Mouse (Mus musculus) frontal cortex, postnatal 14 days (tissue): ENCODE measurements around the gene Tbca.

Source experiments
- DNase-seq, 2 experiments: peaks; one replicate each; pipeline ENCODE4 v3.0.0; 2022; ENCODE audit warnings: low spot score in 2 of 2

The Tbca gene

DNA sequence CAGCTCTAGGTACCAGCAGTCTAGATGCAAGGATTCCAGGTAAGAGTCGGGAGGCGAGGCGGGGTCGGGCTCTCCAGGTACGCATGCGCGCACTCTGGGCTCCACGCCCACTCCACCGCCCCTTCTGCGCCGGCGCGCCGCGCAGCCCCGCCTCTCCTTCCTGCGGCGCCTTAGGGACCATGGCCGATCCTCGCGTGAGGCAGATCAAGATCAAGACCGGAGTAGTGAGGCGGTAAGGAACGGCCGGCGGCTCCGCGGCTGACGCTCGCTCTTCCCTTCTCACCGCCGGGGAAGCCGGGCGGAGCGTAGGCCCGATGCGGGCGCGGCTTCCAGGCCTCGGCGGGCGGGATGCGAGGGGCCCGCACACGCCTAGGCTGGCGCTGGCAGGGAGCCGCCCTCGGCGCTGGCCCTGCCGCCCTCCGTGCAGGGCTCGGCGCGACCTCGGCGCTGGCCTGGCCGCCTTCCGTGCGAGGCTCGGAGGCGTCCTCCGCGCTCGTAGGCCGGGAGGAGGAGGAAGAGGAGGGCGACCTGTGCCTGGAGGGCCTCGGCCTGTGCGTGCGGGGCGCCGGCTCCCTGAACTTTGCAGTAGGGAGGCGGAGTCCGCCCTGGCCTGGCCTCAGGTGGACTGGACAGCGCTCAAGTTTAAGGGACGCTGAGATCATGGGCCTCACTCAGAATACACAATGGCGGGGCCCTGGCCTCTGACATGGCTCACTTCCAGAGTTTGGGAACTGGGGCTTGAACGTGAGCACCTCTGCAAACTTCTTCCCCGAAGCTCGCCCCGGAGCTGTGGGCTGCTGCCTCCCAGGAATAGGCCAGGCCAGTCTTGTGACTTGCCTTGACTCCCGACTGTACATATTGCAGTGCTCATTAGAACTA is at the start of gene Tbca:
Gene Tbca, plus strand, starts transcription at position 140 of the 879 bp plus-strand sequence.
- DNase-seq, result peak; percentile 56 to 77

DNA sequence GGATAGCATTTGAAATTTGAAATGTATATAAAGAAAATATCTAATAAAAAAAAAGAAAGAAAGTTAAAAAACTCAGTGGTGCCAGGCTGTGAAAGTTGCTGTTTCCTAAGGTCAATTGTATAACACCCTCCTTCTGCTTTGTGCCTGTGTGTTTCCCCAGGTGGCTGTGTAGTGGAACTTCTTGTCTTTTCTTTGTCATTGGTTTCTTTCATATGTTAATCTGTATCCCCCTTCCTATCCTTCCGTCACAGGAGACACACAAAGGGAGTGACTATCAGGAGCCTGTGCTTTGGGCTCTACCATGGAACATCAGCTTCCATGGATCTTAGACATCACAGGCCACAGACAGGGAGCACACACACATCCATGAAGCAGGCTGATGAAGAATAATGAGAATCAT is 43.5 kb upstream of the Tbca start:
- DNase-seq, result no peak

DNA sequence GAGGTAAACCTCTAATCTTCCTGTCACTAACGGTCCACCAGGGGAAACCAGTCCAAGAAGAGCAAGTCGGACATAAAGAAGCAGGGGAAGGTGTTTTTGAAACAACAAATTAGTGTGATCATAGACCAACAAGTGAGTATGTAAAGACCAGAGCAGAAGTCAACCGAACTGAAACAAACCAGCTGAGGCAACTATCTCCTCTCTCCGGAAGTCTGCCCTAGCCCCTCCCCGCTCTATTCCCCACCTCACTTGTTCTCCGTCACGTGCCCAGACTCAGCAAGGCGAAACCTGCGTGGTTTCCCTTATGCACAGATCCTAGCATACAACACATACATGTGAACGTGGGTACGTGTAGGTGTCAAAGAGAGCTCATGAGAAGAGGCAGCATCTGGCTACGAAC is 22.9 kb upstream of the Tbca start:
- no peak for DNase-seq

DNA sequence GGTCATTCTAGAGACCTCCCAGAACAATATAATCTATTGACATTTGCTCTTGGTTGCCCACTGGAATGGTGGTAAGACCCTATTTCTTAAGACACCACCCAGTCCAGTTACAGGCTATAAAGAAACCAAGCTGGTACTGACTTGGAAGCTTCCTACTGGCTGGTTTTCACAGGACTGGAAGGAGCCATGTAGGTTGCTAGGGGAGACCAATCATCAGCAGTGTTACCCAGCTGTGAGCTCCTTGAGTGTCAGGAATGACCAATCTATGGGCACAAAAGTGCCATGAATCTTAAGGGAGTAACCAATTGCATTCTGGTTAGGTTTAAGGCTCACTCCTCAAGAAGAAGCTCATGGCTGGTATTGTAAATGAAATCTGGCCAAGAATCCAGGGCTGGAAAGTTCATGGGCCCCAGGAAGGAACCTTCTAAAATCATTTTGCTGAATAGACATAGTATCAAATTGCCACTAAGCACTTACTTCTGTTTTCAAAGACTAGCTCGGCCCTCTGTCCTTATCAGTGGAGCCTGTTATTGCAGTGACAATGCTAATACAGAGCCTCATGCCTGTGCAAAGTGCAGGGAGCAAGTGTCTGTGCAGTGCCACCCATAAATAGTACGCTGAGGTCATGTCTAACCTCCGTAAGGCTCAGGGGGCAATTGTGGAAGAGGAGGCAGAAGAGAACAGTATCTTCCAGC is 20.1 kb upstream of the Tbca start:
- DNase-seq, result no peak

DNA sequence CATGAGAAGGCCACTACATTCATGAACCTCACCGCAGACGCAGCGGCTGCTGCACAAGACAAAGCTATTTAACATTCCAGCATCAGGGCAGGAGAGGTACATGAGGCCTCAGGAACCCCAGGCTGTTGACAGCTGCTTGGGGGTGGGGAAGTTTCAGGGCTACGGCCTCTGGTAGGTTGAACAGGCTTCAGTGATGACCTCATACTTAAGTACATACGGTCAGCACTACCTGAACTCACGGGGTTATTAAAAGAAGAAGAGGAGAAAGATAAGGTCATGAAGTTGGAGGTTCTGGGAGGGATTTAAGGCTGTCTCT is 19.6 kb upstream of the Tbca start:
- no peak for DNase-seq

DNA sequence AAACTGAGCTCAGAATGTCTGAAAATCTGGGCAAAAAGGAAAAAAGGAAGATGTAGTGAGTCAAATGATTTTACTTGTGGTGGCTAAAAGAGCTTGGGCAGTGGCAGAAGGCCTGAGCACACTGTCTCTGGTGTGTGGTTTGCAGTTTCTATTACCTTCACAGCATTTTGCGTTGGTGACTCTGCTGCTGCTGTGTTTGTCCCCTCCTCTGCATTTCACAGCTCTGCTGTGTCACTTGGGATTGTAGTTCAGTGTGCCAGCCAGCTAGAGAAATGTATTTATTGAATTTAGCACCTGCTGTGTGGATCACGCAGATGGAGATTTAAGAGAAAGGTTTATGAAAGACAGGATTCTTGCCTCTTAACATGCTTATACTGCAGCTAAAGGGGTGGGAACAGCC is 1.8 kb upstream of the Tbca start:
- DNase-seq, result no peak

DNA sequence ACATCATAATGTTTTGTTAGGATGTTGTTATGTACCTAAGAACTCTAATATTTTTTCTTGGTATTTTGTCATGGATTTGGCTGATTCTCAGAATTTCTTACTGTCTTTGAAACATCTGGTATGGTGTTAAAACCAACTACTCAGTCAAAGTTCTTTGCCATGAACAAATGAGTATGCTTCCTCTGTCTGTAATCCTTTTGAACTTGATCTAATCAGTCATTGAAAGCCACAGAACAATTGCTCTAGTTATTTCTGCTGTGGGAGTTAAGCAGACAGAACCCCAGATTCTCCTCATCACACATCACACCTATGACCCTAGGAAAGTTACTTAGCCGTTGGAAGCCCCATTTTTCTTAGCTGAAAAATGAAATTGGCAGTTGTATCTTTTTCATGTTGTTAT is 6.0 kb downstream of the Tbca start:
- DNase-seq, result no peak

DNA sequence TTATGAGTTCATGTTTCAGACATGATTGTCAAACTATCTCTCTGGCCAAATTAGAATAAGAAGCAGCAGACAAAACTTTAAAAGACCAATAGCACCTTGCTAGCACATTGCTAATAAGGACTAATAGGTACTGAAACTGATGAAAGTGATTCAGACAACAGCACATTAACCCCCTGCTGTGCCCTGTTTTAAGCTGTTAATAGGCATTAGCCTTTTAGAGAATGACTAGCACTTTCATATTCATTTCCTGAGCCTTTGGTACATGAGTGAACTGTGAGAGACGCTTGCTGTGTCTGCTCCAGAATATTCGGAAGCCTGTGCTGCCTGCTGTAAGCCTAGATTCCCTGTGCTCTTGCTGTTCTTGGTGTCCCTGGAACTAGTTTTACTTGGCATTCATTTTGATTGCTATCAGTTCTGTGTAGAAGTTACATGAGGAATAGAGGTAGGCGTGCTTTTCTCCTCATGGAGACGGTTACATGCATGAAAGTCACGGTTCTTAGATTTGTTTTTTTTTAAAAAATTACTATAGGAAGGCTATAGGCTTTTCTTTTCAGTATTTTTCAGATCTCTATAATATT is 14.9 kb downstream of the Tbca start:
- no peak for DNase-seq

DNA sequence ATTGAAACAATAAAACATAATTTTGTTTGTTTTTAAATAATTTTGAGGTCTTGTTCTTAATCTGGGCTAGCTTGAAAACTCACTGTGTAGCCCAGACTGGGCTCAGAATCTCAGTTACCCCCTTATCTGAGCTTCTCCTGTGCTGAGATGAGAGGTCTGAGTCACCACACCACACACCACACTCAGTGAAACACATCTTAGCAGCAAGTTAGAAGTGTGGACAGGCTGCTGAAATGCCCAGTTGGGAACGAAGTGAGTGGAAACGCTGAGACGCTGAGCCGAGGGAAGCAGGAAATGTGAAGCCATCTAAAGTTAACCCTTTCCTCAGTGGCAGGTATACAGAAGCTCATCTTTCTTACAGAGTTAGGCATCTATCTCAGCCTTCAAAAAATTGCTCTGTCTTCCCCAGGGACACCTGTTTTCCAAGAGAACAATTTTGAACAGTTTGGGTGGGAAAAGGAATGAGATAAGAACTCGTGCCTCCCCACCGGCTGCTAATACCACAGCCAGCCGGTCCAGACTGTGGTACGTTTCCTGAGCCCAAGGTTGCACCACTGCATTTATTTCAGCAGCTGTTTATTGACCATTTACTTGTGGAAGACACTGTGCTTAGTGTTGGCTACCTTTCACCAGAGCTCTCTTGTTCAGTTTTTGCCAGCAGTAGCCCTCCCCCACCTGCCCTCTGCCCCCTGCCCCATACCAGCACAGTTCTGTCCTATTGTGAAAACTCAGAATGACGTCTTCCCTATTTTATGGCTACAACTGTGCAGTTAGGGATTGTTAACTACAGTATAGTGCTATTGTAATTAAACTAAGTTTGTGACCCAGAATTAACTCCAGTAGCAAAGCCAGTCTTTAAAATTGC is 17.8 kb downstream of the Tbca start:
- DNase-seq, result no peak

DNA sequence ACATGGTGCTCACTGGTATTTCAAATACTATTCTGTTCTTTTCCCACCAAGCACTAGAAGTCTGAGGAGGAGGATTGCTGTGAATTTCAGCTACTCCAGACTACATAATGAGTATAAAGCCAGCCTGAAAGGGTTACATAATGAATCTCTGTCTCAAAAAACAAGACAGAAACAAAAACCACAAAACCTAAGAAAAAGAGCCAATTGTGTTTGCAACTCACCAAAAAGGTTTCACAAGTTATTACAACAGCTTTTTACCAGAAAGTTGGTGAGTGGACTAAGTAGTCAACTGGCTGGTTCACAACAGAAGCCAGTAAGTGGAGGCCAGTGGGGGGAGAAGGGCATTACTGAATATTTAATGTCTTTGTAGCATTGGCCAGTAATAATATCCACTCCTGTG is 19.9 kb downstream of the Tbca start:
- no peak for DNase-seq

DNA sequence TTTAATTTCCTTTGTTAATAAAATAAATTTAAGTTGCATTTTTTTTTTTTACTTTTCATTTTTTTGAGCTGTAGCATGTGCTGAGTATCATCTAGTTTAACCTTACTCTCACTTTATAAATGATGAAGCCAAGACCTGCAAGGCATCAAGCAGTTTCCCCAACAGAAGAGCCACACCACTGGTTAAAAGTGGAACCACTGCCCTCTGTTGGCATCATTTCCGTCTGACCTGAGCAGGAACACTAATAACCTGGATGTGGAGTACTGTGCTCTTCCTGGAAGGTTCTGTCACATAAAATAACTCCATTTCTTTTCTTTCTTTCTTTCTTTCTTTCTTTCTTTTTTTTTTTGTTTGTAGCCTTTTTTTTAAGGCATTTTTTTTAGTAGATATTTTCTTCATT is 21.0 kb downstream of the Tbca start:
- DNase-seq, result no peak

DNA sequence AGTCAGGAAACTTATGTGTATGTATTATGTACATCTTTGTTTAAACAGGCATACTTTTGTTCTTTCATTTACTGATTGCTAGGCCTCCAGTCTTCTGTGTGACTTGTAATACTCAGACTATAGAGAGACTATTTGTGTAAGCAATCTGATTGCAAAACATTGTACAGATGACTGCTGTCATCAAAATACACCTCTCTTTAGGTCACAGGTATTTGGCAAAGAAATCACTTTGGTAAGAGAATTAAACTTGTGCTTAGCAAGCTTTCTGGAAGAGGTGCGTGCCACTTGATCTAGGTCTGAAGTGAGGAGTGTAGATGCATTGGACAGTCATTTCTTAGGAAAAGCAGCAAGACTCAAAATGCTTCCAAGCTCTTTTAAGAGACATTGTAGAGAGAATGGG is 22.7 kb downstream of the Tbca start:
- DNase-seq, result no peak

DNA sequence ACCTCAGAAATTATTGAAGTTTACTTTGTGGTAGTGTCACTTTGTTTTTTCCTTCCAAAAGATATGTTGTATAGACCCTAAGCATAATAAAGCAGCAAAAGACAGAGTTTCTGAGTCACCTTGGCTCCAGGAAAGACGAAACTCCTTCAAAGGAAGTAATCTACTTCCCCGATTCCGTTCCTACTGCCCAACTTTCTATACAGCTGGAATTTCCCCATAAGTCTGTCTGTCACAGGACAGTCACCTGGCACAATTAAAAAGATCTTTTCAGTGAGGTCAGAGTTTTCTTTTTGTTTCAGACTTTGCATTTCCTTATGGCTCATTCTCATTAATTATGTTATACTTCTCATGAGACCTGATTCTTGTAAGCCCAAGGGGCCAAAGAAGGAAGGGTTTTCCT is 25.1 kb downstream of the Tbca start:
- DNase-seq, result no peak

DNA sequence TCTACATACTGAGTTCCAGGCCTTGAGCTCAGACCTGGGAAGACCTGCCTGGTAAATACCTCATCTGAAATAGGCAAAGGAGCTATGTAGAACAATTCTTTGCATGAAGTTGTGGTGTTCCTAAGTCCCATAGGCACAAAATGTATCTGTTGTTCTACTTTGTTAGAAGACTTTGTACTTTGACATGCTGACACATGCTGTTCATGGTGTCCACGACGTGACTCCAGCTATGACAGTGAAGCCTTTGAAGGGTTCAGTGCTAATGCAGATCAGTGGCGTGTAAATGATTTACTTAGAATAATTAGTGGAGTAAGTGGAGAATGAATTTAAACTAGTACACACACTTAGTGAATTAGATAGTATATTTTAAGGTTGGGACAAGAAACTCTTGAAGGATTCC is 31.8 kb downstream of the Tbca start:
- DNase-seq, result no peak

DNA sequence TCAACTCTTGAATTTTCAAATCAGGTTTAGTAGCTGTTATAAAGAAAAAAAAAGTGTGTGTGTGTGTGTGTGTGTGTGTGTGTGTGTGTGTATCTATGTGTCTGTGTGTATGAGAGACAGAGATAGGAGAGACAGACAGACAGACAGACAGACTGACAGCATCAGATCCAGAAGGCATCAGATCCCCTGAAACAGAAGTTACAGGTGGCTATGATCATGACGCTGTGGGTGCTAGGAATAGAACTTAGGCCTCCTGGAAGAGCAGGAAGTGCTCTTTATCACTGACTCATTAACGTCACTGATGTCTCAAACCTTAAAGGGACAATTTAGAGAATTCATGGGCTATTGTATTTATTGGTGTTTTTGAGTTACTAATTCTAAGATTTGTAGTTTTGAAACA is 32.2 kb downstream of the Tbca start:
- no peak for DNase-seq

DNA sequence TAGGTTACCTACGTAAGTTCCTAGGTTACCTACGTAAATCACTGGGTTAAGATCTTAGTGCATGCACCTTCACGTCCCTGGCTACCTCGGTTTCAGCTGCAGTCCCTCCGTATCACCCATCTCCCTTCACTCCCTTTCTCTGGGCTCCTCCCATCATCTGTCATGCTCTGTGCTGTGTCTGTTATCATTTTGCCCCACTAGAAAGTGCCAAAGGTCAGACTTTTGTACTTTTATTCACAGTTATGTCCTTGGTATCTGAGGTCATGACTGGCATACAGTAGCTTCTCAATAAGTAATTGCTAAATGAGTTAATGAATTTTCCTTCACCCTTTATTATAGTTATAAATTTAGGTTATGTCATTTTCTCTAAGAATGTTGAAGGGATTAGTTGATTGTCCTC is 37.7 kb downstream of the Tbca start:
- DNase-seq, result no peak

DNA sequence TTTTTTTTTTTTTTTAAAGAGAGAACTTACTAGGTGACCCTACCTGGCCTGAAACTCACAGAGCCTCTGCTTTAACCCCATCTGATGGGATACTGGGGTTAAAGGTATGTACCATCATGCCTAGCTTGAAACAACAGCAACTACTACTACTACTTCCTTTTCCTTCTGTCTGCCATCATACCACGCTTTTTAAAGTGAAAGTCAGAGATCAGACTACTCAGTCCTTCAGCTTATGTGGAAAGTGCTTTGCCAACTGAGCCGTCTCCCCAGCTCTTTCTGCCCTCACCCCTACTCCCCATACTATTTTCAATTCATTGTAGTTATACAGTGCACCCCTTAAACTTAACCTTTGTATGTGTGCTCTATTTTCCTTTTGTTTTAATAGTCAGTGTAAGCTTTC is 38.3 kb downstream of the Tbca start:
- no peak for DNase-seq

DNA sequence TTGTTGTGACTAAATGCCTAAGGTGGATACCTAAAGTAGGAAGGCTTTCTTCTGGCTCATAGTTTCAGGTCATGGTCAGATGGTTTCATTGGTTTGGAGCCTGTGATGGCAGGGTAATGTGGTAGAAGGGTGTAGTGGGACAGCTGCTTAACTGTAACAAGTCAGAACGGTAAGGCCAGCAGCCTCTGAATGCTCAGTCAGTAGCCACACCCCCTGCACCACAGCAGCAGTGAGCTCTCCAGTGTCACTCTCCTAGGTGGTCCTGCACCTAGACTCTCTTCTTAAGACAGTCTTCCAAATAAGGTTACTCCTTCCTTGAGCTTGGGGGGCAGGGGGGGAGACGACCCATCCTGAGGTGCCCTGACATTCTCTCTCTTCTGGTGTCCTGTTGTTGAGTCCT is 39.1 kb downstream of the Tbca start:
- DNase-seq, result no peak

DNA sequence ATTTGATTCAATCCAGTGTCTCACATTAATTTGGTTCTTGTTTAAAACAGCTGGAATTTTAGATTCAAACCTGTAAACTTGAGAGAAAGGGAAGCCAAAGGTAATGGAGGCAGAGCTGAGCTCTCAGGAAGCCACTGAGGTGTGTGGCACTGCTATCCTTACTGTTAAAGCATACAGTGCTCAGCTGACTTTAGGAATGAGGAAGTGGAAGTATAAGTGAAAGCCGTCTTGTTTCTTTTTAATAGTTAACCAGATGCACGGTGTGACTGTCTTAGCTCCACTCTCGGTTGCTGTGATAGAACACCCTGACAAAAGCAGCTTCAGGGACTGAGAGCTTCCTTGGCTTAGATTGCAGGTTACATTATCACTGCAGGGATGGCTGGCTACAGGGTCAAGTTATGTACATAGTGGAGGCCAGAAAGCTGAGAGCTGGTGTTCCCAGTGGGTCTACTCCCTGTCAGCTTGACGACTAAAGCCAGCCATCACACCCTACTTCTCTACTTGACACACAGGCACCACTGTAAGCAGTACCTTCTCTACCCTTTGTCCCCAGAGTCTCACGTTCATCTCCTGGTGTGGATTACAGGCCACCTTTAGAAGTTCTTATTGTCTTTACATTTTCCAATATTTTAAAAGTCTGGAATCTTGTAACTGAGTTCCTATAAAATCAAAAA is 49.5 kb downstream of the Tbca start:
- DNase-seq, result no peak

DNA sequence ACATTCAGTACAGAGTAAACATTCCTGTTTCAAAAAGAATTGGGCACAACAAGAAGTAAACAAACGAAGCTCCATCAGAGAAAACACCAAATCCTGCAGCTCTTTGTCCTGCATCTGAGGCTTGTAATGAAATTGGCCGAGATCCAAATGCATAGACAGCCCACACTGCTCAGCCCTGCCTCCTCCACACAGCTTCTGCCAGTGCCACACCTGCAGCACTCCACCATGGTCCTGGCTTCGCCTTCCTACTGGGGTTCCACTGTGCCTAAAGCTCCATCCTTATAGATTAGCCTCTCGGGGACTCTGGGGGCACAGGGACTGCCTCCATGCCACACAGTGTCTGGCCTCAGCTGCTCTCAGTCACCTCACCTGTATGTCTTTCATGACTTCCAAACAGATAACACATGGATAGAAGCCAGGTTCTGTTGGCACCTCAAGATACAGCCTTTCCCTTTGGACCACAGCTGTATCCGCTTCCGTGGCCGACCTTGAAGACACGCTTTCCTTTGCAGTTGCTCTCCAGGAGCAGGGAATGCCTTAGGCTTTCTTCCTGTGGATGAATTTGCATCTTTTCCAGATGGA is 50.1 kb downstream of the Tbca start:
- no peak for DNase-seq

DNA sequence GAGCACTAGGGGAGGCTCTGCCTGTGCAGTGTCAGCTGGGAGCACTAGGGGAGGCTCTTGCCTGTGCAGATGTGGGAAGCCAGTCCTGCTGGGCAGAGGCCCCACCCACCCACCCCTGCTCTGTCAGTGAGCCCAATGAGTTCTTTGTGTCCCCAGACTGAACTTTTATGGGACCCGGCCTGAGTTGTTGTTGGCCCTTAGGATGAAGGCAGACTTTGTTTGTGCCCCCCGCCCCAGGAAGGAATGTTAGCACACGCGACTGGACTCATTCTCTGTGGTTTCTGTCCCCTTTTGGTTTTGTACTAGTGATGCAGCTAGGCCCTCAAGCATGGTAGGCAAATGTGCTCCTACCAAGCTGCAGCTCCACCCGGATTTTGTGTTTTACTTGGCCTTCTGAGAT is 54.5 kb downstream of the Tbca start:
- DNase-seq, result no peak
